Mouse (Mus musculus): ENCODE measurements around the gene Gfra1.

Gene Gfra1

DNA sequence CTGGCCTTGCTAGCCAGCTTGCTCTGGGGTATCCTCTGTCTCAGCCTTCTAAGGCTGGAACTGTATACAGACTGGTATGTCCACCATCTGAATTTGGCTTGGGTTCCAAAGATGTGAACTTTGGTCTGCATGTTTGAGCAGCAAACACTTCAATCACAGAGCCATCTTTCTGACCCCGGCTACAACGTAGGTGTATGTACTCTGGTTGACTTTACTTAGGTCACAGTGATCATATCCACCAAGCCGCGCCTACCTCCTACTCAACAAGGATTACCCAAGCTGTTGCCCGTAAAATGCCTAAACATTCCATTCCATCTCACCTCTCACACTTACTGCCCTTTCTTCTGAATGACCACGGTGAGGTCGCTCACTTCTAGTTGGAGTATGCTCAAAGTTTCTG is 14.5 kb downstream of the Gfra1 start:
- no peak for DNase-seq

DNA sequence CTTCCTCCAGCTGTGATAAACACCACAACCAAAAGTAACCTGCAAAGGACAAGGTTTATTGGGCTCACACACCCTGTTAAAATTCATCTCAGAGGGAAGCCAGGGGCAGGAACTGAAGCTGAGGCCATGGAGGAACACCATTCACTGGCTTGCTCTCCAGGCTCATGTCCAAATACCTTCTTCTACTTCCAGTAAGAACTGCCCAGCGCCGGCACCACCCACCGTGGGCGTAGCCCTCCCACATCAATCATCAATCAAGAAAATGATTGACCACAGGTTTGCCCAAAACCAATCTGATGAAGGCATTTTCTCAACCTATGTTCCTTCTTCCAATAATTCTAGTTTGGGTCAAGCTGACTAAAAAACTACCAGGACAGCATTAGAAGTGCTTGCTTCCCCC is 16.9 kb downstream of the Gfra1 start:
- DNase-seq, result no peak

GRCm38 (mm10) chr19:58437441-58438071 is 18.2 kb downstream of the Gfra1 start:
- DNase-seq, result no peak

DNA sequence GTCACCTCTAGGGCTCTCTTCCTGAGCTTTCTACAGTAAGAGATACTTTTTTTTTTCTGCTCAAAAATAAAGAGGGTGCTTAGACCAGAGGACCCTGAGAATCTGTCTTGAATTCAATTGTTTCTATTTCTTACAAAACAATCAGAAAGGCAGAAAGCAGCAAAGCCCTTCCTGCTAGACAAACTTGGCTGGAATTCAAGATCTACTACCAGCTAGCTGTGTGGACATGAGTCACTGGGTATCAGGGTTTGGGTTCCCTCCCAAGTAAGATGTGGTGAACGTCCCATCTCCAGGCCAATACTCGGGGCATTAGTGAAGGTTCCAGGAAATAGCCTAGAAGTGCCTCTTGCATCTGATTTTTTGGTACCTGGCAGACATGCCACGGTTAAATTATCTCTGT is 18.8 kb downstream of the Gfra1 start:
- no peak for DNase-seq

- DNase-seq, result no peak
Measured at GRCm38 (mm10) chr19:58435877-58436276, 19.8 kb downstream of the Gfra1 start.

- DNase-seq, result no peak
Measured at GRCm38 (mm10) chr19:58432840-58433239, 22.9 kb downstream of the Gfra1 start.

GRCm38 (mm10) chr19:58428546-58428945 is 27.2 kb downstream of the Gfra1 start:
- no peak for DNase-seq

DNA sequence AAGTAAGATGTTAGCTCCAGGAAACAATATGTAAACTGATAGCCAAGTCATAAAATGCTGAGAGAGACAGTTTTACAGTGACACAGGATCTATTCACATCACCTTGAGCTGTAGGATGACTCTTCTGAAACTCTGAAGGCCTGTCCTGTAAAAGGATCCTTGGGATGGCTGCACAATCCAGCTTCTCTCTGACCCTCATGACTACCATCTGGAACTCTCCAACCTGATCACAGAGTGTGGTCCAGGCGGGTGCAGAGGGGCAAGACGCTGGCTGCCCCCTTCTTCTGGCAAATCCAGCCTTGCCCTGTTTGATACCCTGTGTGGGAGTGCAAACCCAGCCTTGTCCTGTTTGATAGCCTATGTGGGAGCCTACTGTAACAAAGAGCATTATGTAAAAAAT is 28.4 kb downstream of the Gfra1 start:
- no peak for DNase-seq

GRCm38 (mm10) chr19:58424928-58425327 is 30.8 kb downstream of the Gfra1 start:
- DNase-seq, result no peak

DNA sequence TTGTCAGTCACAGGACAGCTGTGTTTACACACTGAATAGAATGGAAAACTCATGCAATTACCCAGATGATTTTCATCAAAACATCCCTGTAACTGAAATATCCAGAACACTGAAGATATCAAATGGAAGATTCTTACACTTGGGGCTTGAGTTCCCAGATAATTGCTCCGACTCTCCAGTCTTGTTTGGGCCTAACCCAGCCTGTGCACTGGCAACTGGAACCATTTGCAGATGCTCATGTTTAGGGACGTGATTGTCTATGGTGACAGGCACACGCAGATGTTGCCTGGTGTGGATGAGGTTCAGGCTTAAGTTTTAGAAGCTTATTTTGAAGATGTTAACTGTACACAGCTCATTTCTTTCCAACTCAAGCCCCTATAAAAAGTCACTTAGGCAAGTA is 31.5 kb downstream of the Gfra1 start:
- DNase-seq, result no peak

DNA sequence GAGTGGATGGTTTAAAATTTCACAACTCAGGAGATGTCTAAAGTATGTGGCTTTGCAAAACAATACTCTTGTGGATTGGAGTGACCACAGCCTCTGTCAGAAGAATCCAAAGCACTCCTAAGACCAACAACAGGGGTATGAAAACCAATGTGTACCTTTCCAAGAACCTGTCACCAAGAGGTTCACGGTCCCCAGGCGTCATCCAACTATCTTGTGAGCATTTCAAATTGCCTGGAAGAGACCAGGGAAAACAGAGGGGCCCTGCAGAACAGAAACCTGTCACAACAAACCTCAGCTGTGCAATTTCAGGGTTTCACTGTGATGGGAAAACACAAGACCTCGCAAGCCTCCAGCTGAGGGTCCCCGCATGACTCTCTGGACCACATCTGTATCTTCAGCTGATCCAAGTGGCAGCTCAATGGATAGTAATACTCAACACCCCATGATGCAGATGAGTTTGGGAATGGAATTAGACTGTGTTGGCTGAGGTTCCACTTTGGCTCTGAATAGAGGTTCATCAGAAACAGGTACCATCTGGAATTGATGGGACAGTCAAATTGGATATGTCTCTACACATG is 32.7 kb downstream of the Gfra1 start:
- DNase-seq, result no peak

DNA sequence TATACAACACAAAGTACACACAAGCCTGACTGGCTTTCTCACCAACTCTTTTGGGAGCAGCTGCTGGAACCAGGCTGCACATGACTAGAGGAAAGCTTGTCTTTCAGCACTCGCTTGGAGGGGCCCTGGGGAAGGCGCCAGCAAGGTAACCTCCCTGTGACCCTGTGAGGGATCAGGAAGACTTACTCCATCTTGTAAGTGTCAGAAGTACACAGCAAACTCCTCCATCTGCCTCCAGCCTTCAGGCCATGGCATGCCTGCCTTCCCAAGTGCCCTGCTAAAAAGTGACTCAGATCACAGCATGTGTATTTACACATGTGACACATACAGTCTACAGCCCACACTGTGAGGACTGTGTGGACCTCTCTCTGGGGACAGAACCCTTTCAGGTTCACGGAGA is 36.0 kb downstream of the Gfra1 start:
- no peak for DNase-seq

- no peak for DNase-seq
Measured at GRCm38 (mm10) chr19:58419278-58419677, 36.4 kb downstream of the Gfra1 start.

DNA sequence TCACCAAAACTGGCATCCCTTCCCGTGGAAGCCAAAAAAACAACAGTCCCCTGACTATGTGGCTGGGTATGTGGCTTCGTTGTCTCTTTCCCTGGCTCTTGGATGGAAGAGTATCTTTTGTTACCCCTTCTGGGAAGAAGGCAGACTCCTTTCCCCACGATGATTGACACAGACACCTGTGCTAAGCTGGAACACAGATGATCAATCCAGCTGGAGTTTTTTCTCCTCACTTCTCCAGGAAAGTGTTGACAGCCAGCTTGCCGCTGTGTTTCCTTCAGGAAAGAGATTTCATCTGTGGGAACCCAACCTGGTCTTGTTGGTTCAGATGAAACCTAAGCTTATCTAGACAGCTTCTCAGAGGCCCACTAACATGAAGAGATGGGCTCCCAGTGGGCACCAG is 40.5 kb downstream of the Gfra1 start:
- no peak for DNase-seq

DNA sequence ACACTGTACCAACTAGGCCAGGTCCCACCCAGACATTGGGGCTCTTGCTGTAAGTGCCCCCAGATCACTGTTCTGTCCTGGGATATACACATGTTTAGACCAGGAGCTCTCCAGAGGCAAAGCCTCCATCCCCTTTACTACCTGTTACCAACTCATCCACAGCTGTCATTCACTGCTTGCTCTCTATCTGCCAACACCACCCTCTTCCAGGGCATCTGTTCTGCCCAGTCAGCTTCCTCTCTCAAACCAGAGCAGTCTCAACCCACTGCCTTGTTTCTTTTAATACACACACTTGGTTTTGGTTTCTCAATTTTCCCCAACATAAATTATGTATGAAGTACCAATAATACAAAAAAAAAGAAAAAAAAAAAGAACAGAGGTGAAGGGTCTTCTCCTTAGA is 41.0 kb downstream of the Gfra1 start:
- DNase-seq, result no peak

DNA sequence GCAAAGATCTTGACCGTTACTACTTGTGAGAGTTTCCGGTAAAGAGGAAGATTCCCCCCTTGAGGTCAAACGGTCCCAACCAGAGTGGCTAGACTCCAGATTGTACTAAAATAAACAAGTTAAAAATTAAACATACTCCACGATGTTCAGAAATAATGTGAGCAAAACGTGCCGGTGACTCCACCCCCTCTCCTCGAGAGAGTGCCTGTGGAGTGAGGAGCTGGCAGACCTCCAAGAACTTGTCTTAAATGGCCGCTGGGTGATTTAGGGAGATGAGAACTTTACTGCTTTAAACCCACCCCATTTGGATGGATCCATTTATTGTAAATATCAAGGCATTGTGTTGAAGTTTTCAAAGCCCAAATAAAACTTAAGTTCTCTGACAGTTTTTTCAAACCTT is 42.4 kb downstream of the Gfra1 start:
- DNase-seq, result no peak

GRCm38 (mm10) chr19:58412811-58413210 is 42.9 kb downstream of the Gfra1 start:
- no peak for DNase-seq

- DNase-seq, result no peak
Measured at GRCm38 (mm10) chr19:58406726-58407125, 49.0 kb downstream of the Gfra1 start.

DNA sequence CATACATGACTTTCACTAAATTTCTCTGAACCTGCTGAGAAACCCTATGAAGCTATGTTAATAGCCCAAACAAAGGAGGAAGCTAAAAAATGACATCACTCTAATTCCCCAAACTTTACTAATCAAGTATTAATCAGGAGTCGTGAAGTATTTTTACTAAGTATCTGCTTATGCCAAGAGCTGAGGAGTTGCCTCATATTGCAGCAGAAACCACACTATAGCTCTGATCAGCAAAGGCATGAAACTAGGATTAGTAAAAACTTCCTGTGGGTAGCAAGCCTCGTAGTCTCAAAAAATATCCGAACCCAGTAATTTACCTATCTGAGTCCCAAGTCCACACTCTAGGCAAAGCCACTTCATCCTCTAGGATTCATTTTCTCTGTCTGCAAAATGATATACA is 55.5 kb downstream of the Gfra1 start:
- no peak for DNase-seq

GRCm38 (mm10) chr19:58399166-58399565 is 56.5 kb downstream of the Gfra1 start:
- no peak for DNase-seq

- no peak for DNase-seq
Measured at GRCm38 (mm10) chr19:58396604-58396984, 59.1 kb downstream of the Gfra1 start.

- DNase-seq, result no peak
Measured at GRCm38 (mm10) chr19:58395785-58396603, 59.7 kb downstream of the Gfra1 start.

- DNase-seq, result no peak
Measured at GRCm38 (mm10) chr19:58393121-58393520, 62.6 kb downstream of the Gfra1 start.

DNA sequence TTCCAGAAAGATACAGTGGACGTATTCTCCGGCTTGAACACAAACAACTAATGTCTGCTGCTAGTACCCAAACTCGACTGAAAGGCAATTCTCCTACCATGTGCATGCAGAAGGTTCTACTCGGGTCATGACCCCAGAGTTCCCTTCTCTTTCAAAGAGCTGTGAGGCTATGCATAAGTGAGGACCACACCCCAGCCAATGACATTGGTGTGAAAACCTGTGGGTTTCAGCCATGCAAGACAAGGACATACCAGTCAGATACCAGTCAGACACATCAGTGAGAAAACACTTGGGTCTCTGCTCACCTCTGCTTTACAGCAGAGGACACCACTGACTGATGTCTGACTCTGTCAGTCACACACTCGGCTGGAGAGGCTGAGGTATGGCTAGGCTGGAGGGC is 63.9 kb downstream of the Gfra1 start:
- DNase-seq, result no peak

Data from cerebellum, adult 18-20 months (tissue).